Mouse (Mus musculus): ENCODE data around the gene Snx29. TPM values are rescaled to one million over a fixed set of nuclear protein-coding genes. Genes with fewer than 3 reads are reported as not detected.

The Snx29 gene
- total and polyA plus RNA-seq, 2 experiments = 2.0 to 10.3 TPM

DNA sequence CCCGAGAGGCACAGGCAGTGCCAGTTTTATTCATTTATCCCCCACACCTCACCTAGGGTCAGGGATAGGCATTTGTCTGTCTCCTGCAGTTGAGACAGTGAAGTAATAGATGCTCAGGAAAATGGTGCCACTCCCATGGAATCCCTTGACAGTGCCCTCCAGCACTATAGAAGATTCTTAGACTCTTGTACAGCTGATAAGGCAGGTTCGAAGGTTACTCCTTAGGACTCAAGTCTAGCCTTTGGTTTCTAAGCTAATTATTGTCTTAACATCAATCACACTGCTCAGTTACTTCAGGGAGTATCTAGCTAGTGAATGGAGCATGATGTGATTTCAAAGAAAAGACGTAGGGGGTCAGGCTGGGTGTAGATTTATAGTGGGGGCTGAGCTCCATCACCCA lies 273.9 kb downstream of the Snx29 start:
- Histone ChIP-seq H3K9ac (ENCODE audit: low read depth, low read length) (no peak overlapping the region), H3K27me3 (ENCODE audit: control insufficient read depth, insufficient read depth, low read length) (no peaks in the 10 kb centered on the region), H3K4me1 (ENCODE audit: control insufficient read depth, insufficient read depth, low read length) (no peaks in the 10 kb centered on the region), H3K4me3 (ENCODE audit: insufficient read depth, low read depth, low read length) (no peak overlapping the region), H3K27ac (replicated peaks; ENCODE audit: insufficient read depth, low read depth, low read length) (no peak overlapping the region), H3K79me2 (ENCODE audit: control insufficient read depth, insufficient read depth, low read length) (no peaks in the 10 kb centered on the region), H3K36me3 (ENCODE audit: control insufficient read depth, insufficient read depth, low read length) (peaks cover 5% of the 10 kb centered on the region; the same call in 1 of the 2 replicates)
- 97% methylated on average over 3 of the region's 3 CpGs for WGBS
- no peak for TF ChIP-seq CTCF (IDR thresholded peaks at IDR 0.05; ENCODE audit: low read depth, low read length)
- no peak for TF ChIP-seq POLR2A (IDR thresholded peaks at IDR 0.05; ENCODE audit: extremely low read depth, insufficient read depth, low read length)
- no peak for DNase-seq (ENCODE audit: extremely low read depth, low read depth, low spot score)

DNA sequence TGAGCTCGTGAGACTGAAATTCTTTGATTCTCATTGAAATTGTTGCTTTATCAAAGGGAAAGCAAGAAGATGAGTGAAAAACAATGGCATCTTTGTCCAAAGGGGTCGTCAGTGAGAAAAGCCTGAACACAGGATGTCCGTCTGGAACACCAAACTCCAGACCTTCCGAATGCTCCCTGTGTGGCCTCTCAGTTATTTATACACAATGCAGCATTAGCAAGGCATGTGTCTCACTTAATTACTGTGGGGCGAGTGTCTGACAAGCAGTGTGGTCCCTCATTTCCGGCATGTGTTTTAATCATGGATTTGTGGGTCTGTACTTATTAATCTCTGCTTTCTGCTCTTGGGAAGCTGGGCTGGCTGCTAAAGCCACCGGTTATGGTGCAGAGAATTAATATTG lies 275.1 kb downstream of the Snx29 start:
- H3K9ac ChIP-seq (ENCODE audit: low read depth, low read length) = no peak overlapping the region
- WGBS = 85% methylated on average over 7 of the region's 7 CpGs
- TF ChIP-seq CTCF (IDR thresholded peaks at IDR 0.05; ENCODE audit: low read depth, low read length) = no peak
- TF ChIP-seq POLR2A (IDR thresholded peaks at IDR 0.05; ENCODE audit: extremely low read depth, insufficient read depth, low read length) = no peak
- H3K79me2 ChIP-seq (ENCODE audit: control insufficient read depth, insufficient read depth, low read length) = no peaks in the 10 kb centered on the region
- no peak overlapping the region for H3K4me3 ChIP-seq (ENCODE audit: insufficient read depth, low read depth, low read length)
- H3K4me1 ChIP-seq (ENCODE audit: control insufficient read depth, insufficient read depth, low read length) = no peaks in the 10 kb centered on the region
- 0 out of 2 replicates have a peak, but pooled peaks cover 2% of the 10 kb centered on the region for H3K36me3 ChIP-seq (ENCODE audit: control insufficient read depth, insufficient read depth, low read length)
- DNase-seq (ENCODE audit: extremely low read depth, low read depth, low spot score) = no peak
- no peaks in the 10 kb centered on the region for H3K27me3 ChIP-seq (ENCODE audit: control insufficient read depth, insufficient read depth, low read length)
- no peak overlapping the region for H3K27ac ChIP-seq (replicated peaks; ENCODE audit: insufficient read depth, low read depth, low read length)

DNA sequence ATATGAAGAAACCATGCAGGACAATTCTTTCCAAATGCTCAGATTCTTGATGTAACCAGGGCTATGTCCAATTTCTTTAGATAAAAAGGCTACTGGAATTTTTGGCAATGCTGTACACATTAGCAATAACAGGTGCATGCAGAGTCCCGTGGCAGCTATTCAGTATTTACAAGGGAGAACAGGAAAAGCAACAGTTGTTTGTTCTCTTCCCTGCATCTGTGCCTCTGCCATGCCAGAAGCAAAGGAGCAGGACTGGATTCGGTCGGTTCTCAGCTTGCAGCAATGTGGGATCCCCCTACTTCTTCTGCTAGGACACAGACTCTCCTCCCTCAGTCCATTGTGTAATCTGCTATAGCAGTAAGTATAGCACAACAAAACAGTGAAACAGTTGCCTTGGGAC lies 276.8 kb downstream of the Snx29 start:
- 84% methylated on average over 3 of the region's 3 CpGs for WGBS
- TF ChIP-seq CTCF (IDR thresholded peaks at IDR 0.05; ENCODE audit: low read depth, low read length) = no peak
- no peak for DNase-seq (ENCODE audit: extremely low read depth, low read depth, low spot score)
- Histone ChIP-seq H3K27ac (replicated peaks; ENCODE audit: insufficient read depth, low read depth, low read length) (no peak overlapping the region), H3K9ac (ENCODE audit: low read depth, low read length) (no peak overlapping the region), H3K79me2 (ENCODE audit: control insufficient read depth, insufficient read depth, low read length) (no peaks in the 10 kb centered on the region), H3K4me3 (ENCODE audit: insufficient read depth, low read depth, low read length) (no peak overlapping the region), H3K27me3 (ENCODE audit: control insufficient read depth, insufficient read depth, low read length) (no peaks in the 10 kb centered on the region), H3K4me1 (ENCODE audit: control insufficient read depth, insufficient read depth, low read length) (peaks cover 10% of the 10 kb centered on the region), H3K36me3 (ENCODE audit: control insufficient read depth, insufficient read depth, low read length) (0 out of 2 replicates have a peak, but pooled peaks cover 2% of the 10 kb centered on the region)

DNA sequence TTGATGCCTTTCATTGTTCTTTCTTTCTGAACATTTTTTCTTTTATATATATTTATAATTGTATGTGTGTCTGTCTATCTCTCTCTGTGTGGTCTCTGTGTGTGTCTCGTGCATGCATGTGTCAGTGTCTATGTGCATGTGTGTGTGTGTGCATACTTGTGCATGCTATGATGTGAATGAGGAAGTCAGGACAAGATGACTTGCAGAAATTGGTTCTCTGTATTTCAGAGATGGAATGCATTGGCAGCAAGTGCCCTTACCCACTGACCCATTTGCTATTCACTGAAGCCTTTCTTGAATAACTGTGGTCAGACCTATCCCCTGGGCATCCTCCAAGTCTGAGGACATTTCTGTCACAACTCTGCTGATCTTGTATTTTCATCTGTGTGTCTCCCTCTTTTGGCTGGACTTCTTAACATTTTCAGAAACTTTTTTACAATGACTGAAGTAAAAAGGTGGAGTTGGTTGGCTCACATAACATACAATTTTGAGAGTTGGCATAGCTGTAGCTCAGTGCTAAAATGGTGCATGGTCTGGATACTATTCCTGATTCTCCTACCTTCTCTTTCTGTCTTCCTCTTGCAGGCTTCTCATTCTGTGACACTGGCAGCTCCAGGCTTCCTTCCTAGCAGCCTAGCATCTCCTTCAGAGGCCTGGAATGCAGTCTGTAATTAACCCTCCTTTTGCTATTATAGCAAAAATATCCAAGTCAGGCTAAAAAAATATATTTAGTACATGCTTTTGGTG lies 278.8 kb downstream of the Snx29 start:
- TF ChIP-seq CTCF (IDR thresholded peaks at IDR 0.05; ENCODE audit: low read depth, low read length) (no peak), POLR2A (IDR thresholded peaks at IDR 0.05; ENCODE audit: extremely low read depth, insufficient read depth, low read length) (no peak)
- no peak overlapping the region for H3K9ac ChIP-seq (ENCODE audit: low read depth, low read length)
- no peaks in the 10 kb centered on the region for H3K36me3 ChIP-seq (ENCODE audit: control insufficient read depth, insufficient read depth, low read length)
- no peak for DNase-seq (ENCODE audit: extremely low read depth, low read depth, low spot score)
- no peaks in the 10 kb centered on the region for H3K27me3 ChIP-seq (ENCODE audit: control insufficient read depth, insufficient read depth, low read length)
- H3K4me3 ChIP-seq (ENCODE audit: insufficient read depth, low read depth, low read length) = no peak overlapping the region
- H3K27ac ChIP-seq (replicated peaks; ENCODE audit: insufficient read depth, low read depth, low read length) = no peak overlapping the region
- H3K4me1 ChIP-seq (ENCODE audit: control insufficient read depth, insufficient read depth, low read length) = peaks cover 10% of the 10 kb centered on the region
- H3K79me2 ChIP-seq (ENCODE audit: control insufficient read depth, insufficient read depth, low read length) = no peaks in the 10 kb centered on the region
- 91% methylated on average over 1 of the region's 1 CpGs for WGBS

DNA sequence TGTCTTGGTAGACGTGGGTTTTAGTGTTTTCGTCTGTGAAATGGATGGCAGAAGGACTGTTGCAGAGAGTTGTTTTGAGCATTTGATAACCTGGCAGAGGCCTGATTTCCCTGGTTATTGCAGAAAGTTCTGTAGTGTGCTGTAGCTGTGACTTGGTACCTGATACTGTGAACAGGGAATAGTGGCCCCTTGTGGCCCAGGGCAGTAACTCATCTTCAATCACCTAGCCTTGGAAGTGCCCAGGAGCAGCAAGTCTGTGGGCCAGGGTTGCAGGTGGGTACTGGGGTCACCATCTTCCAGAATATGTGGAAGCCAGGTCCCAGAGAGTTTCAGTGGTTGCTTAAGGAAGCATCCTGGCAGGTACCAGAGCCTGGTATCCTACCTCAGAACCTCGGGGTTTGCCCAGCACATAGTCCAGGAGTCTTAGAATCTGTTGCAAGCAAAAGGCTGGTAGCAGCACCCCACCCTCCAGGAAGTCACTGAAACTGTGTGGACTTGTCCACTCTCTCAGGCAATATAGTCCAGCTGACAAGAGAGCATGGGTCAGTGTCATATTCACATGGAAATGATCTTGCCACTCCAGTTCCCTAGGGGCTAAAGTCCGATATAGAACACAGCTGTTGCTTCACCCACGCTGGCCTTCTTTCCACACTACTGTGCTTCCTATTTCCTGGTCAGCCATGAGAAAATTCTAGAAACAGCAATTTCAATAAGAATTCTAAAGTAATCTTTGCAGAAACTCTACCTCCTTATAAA lies 281.1 kb downstream of the Snx29 start:
- Histone ChIP-seq H3K27ac (replicated peaks; ENCODE audit: insufficient read depth, low read depth, low read length) (peak overlapping the region; percentile 49), H3K27me3 (ENCODE audit: control insufficient read depth, insufficient read depth, low read length) (no peaks in the 10 kb centered on the region), H3K4me3 (ENCODE audit: insufficient read depth, low read depth, low read length) (no peak overlapping the region), H3K79me2 (ENCODE audit: control insufficient read depth, insufficient read depth, low read length) (no peaks in the 10 kb centered on the region), H3K36me3 (ENCODE audit: control insufficient read depth, insufficient read depth, low read length) (no peaks in the 10 kb centered on the region), H3K9ac (ENCODE audit: low read depth, low read length) (no peak overlapping the region), H3K4me1 (ENCODE audit: control insufficient read depth, insufficient read depth, low read length) (peaks cover 10% of the 10 kb centered on the region)
- 50% methylated on average over 5 of the region's 5 CpGs for WGBS
- DNase-seq (ENCODE audit: extremely low read depth, low read depth, low spot score) = peak; percentile 83
- TF ChIP-seq CTCF (IDR thresholded peaks at IDR 0.05; ENCODE audit: low read depth, low read length) (peak; percentile 65), POLR2A (IDR thresholded peaks at IDR 0.05; ENCODE audit: extremely low read depth, insufficient read depth, low read length) (no peak)
